Mouse (Mus musculus) urinary bladder, postnatal 4 days (tissue): ENCODE measurements at regions not wholly inside any gene's neighbourhood (a gene's known extent, or its start where the extent isn't known, plus 50 kb on each side); places are given as distances from the start of the nearest gene placed in this dataset.
"Not testable (repeated sequence)": the region's sequence is repeated elsewhere in the genome, so short reads cannot be mapped to it uniquely, and the experiment has no call there.

Experiments used
- DNase-seq, 2 experiments: peaks; one replicate each; pipeline ENCODE4 v3.0.0; 2021 to 2022; ENCODE audit warnings: low spot score in 2 of 2

GRCm38 (mm10) chr3:6118721-6119120 is 368.1 kb downstream of the Gm8797 start:
- DNase-seq = no peak

- DNase-seq = not testable (repeated sequence)
These were observed 385.1 kb downstream of the Gm8797 start for GRCm38 (mm10) chr3:6135754-6136153.

GRCm38 (mm10) chr3:6137374-6137773 is 386.8 kb downstream of the Gm8797 start:
- no peak for DNase-seq

- no peak for DNase-seq
These were observed 423.2 kb downstream of the Gm8797 start for GRCm38 (mm10) chr3:6173775-6174174.

- no peak for DNase-seq
These were observed 431.9 kb downstream of the Gm8797 start for GRCm38 (mm10) chr3:6182533-6182932.

- DNase-seq = no peak
These were observed 432.8 kb downstream of the Gm8797 start for GRCm38 (mm10) chr3:6183400-6183799.

- no peak for DNase-seq
These were observed 415.6 kb downstream of the 1700008P02Rik start for GRCm38 (mm10) chr3:6204656-6205055.

GRCm38 (mm10) chr3:6228685-6229084 is 391.6 kb downstream of the 1700008P02Rik start:
- DNase-seq = no peak
